Mouse (Mus musculus): Measurements from ENCODE around the gene Hoxd1.

Hoxd1 gene

GRCm38 (mm10) chr2:74733317-74733661, 29.5 kb upstream of the Hoxd1 start:
- no peak for DNase-seq

- DNase-seq = no peak
Observed at GRCm38 (mm10) chr2:74733765-74734164, 29.0 kb upstream of the Hoxd1 start.

- DNase-seq = no peak
Observed at GRCm38 (mm10) chr2:74734451-74734850, 28.3 kb upstream of the Hoxd1 start.

- no peak for DNase-seq
Observed at GRCm38 (mm10) chr2:74734996-74735811, 27.6 kb upstream of the Hoxd1 start.

- DNase-seq = no peak
Observed at GRCm38 (mm10) chr2:74735851-74736687, 26.7 kb upstream of the Hoxd1 start.

- DNase-seq = no peak
Observed at GRCm38 (mm10) chr2:74736688-74737577, 25.8 kb upstream of the Hoxd1 start.

- DNase-seq = no peak
Observed at GRCm38 (mm10) chr2:74737578-74738070, 25.2 kb upstream of the Hoxd1 start.

- no peak for DNase-seq
Observed at GRCm38 (mm10) chr2:74738623-74739475, 23.9 kb upstream of the Hoxd1 start.

- no peak for DNase-seq
Observed at GRCm38 (mm10) chr2:74739476-74739800, 23.3 kb upstream of the Hoxd1 start.

GRCm38 (mm10) chr2:74739869-74740268, 22.9 kb upstream of the Hoxd1 start:
- DNase-seq = no peak

GRCm38 (mm10) chr2:74740311-74741091, 22.3 kb upstream of the Hoxd1 start:
- DNase-seq = no peak

GRCm38 (mm10) chr2:74741252-74741978, 21.4 kb upstream of the Hoxd1 start:
- DNase-seq = no peak

- no peak for DNase-seq
Observed at GRCm38 (mm10) chr2:74741979-74742277, 20.9 kb upstream of the Hoxd1 start.

- DNase-seq = no peak
Observed at GRCm38 (mm10) chr2:74745540-74746297, 17.1 kb upstream of the Hoxd1 start.

GRCm38 (mm10) chr2:74746298-74746921, 16.4 kb upstream of the Hoxd1 start:
- no peak for DNase-seq

GRCm38 (mm10) chr2:74747006-74747405, 15.8 kb upstream of the Hoxd1 start:
- DNase-seq = no peak

- no peak for DNase-seq
Observed at GRCm38 (mm10) chr2:74747661-74748141, 15.1 kb upstream of the Hoxd1 start.

- no peak for DNase-seq
Observed at GRCm38 (mm10) chr2:74748436-74748995, 14.3 kb upstream of the Hoxd1 start.

Data from lung, adult 18-20 months (tissue).